Comparison of ENCODE assay signal across 14 mouse cellular contexts in the genomic region with DNA sequence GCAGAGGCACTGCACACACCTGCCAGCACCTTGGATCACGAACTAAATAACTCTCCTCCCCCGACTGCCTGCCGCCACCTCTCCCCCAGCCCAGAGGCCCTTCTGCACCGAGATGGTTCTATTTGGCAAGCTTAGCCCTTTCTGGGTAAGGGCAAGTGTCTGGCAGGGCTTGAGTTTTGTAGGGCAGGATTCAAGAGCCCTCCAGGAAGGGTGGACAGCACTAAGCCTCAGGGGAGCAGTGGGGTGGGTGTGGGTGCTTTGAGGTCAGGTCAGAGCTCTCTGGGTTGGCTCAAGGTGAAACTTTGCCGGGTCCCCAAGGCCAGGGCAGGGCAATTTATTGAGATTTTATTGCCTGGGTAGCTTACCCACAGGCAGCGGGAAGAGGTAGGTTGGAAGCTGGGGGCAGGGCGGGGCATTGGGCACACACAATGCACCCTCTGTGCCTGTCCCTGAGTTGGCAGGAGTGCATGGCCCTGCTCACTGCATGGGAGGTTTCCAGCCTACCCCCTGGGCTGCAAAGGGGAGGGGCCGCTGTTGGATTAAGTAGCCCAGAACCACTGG. TPM values are rescaled to one million over a fixed set of nuclear protein-coding genes. Genes with fewer than 3 reads are reported as not detected.
DNase-seq lines count a peak whose midpoint lies in the region; ATAC-seq and TF ChIP-seq lines count a peak whose summit lies in the region.
"Had no signal": no experiment of that assay in that cellular context is flagged by ENCODE, and none has a peak within 500 bp of the region (broad histone marks: within the 10 kb centered on the region; RNA-seq: fewer than 3 reads in every experiment).

No protein-coding gene starts in this region.

- intact Hi-C loops in heart, adult 2 months (cut with DNase I): no loop called here

- H3K4me3 ChIP-seq in limb, embryonic 13.5 days: no peak overlapping the region
- no peak overlapping the region for H3K4me3 ChIP-seq in heart, adult 2 months
- H3K4me3 ChIP-seq: forebrain, embryonic 10.5 days; liver, embryonic 13.5 days; midbrain, embryonic 15.5 days; neural tube, embryonic 15.5 days had no signal

- H3K4me1 ChIP-seq in limb, embryonic 13.5 days: peaks cover 42% of the 10 kb centered on the region
- peaks cover 4% of the 10 kb centered on the region for H3K4me1 ChIP-seq in heart, adult 2 months (ENCODE audit: control insufficient read depth, insufficient read depth, low read length)

- TF ChIP-seq EP300 in heart, adult 2 months (IDR thresholded peaks at IDR 0.05; ENCODE audit: insufficient read depth, low read depth, low read length): no peak

- H3K4me2 ChIP-seq in limb, embryonic 13.5 days (replicated peaks): no peak overlapping the region
- H3K4me2 ChIP-seq: liver, embryonic 13.5 days; midbrain, embryonic 15.5 days; neural tube, embryonic 15.5 days had no signal

- ATAC-seq in limb, embryonic 13.5 days (ENCODE audit: low FRiP score, low read depth): 0 out of 2 replicates have a peak, but pooled peaks have one; percentile 17
- ATAC-seq: midbrain, embryonic 15.5 days had no signal

- H3K27ac ChIP-seq in limb, embryonic 13.5 days: peak overlapping the region; percentile 3; the same call in 1 of the 2 replicates
- H3K27ac ChIP-seq in heart, adult 2 months: no peak overlapping the region
- H3K27ac ChIP-seq: forebrain, embryonic 10.5 days; liver, embryonic 13.5 days; midbrain, embryonic 15.5 days; neural tube, embryonic 15.5 days had no signal

- no peaks in the 10 kb centered on the region for H3K79me2 ChIP-seq in heart, adult 2 months (replicated peaks; ENCODE audit: control insufficient read depth, insufficient read depth, low read length)

- H3K36me3 ChIP-seq in limb, embryonic 13.5 days: no peaks in the 10 kb centered on the region
- H3K36me3 ChIP-seq in heart, adult 2 months (ENCODE audit: control insufficient read depth, insufficient read depth, low read length): no peaks in the 10 kb centered on the region
- H3K36me3 ChIP-seq: forebrain, embryonic 10.5 days; liver, embryonic 13.5 days; midbrain, embryonic 15.5 days; neural tube, embryonic 15.5 days had no signal

- peaks cover 66% of the 10 kb centered on the region for H3K27me3 ChIP-seq in limb, embryonic 13.5 days
- peaks cover 3% of the 10 kb centered on the region for H3K27me3 ChIP-seq in heart, adult 2 months (ENCODE audit: control insufficient read depth, insufficient read depth, low read length)

- TF ChIP-seq CTCF in heart, adult 2 months (IDR thresholded peaks at IDR 0.05): no peak

- peak; percentile 45 to 68 for DNase-seq in frontal cortex, postnatal 36 days (ENCODE audit: low spot score in 2 of 2)
- no peak for DNase-seq in frontal cortex, postnatal 25 days (ENCODE audit: low spot score in 2 of 2)
- DNase-seq in right cerebral cortex, adult 18-20 months: peak; percentile 73
- no peak for DNase-seq in right cerebral cortex, postnatal 4 days
- DNase-seq in adrenal gland, postnatal 14 days: no peak
- DNase-seq in spleen, adult 12 weeks (ENCODE audit: low spot score): no peak
- DNase-seq in heart, adult 2 months: no peak
- DNase-seq: heart, postnatal 4 days; liver, embryonic 13.5 days had no signal

- TF ChIP-seq POLR2A in heart, adult 2 months (IDR thresholded peaks at IDR 0.05; ENCODE audit: insufficient read depth, low read depth, low read length): no peak

- no peaks in the 10 kb centered on the region for H3K9me3 ChIP-seq in limb, embryonic 13.5 days
- H3K9me3 ChIP-seq: forebrain, embryonic 10.5 days; liver, embryonic 13.5 days; midbrain, embryonic 15.5 days; neural tube, embryonic 15.5 days had no signal

- no peak overlapping the region for H3K9ac ChIP-seq in limb, embryonic 13.5 days
- H3K9ac ChIP-seq in heart, adult 2 months (ENCODE audit: low read depth, low read length): no peak overlapping the region
- H3K9ac ChIP-seq: liver, embryonic 13.5 days; midbrain, embryonic 15.5 days; neural tube, embryonic 15.5 days had no signal

- WGBS in limb, embryonic 13.5 days: 24% methylated on average over 8 of the region's 8 CpGs
- 54% methylated on average over 8 of the region's 8 CpGs for WGBS in heart, adult 2 months

RNA-seq across cellular contexts. Expression of gene Stard3, which starts 4.4 kb away (rescaled TPM):
- polyA plus RNA-seq in limb, embryonic 13.5 days (2015; fragmentation: Nextera tagmentation; extraction: Ambion mirVana): 41.9 and 43.2 TPM in 2 replicates
- 21.5 and 22.7 TPM in 2 replicates for total RNA-seq in adrenal gland, postnatal 14 days (2021)
- total RNA-seq in heart, adult 2 months (2021): 10 to 100 TPM; 19.0 to 24.3 TPM
- polyA plus RNA-seq in heart, adult 2 months (2012; rRNA removed): 58.3 and 62.3 TPM in 2 replicates

RNA-seq across cellular contexts. Expression of gene Ppp1r1b, which starts 5.5 kb away (rescaled TPM):
- 1.5 and 1.9 TPM in 2 replicates for polyA plus RNA-seq in limb, embryonic 13.5 days (2015; fragmentation: Nextera tagmentation; extraction: Ambion mirVana)
- 0.63 and 0.68 TPM in 2 replicates for total RNA-seq in adrenal gland, postnatal 14 days (2021)
- 1 to 10 TPM; 2.6 to 5.3 TPM for total RNA-seq in heart, adult 2 months (2021)
- 15.8 and 16.2 TPM in 2 replicates for polyA plus RNA-seq in heart, adult 2 months (2012; rRNA removed)

RNA-seq across cellular contexts. Expression of gene Neurod2, which starts 24.3 kb away (rescaled TPM):
- not detected in 2 replicates for polyA plus RNA-seq in limb, embryonic 13.5 days (2015; fragmentation: Nextera tagmentation; extraction: Ambion mirVana)
- 0.15 TPM in 1 of 2 replicates, not detected in the other for total RNA-seq in adrenal gland, postnatal 14 days (2021)
- not detected for total RNA-seq in heart, adult 2 months (2021)
- not detected in 2 replicates for polyA plus RNA-seq in heart, adult 2 months (2012; rRNA removed)
- total RNA-seq: heart, postnatal 4 days had no signal
- polyA plus RNA-seq: gonadal fat pad, adult 2 months; liver, embryonic 13.5 days had no signal

RNA-seq across cellular contexts. Expression of gene Tcap, which starts 29.9 kb away (rescaled TPM):
- 11.3 and 12.9 TPM in 2 replicates for polyA plus RNA-seq in limb, embryonic 13.5 days (2015; fragmentation: Nextera tagmentation; extraction: Ambion mirVana)
- total RNA-seq in adrenal gland, postnatal 14 days (2021): 0.48 and 0.53 TPM in 2 replicates
- total RNA-seq in heart, adult 2 months (2021): 1,000 to 10,000 TPM; 1,095 to 3,136 TPM
- polyA plus RNA-seq in heart, adult 2 months (2012; rRNA removed): 1,250 and 1,827 TPM in 2 replicates
- polyA plus RNA-seq: midbrain, embryonic 15.5 days had no signal

RNA-seq across cellular contexts. Expression of gene Pnmt, which starts 32.5 kb away (rescaled TPM):
- 1.4 and 1.6 TPM in 2 replicates for polyA plus RNA-seq in limb, embryonic 13.5 days (2015; fragmentation: Nextera tagmentation; extraction: Ambion mirVana)
- total RNA-seq in adrenal gland, postnatal 14 days (2021): 687 and 769 TPM in 2 replicates
- total RNA-seq in heart, adult 2 months (2021): 1 to 10 TPM in 1 of 2 experiments, under 1 TPM in 1; 0.91 to 1.5 TPM
- polyA plus RNA-seq in heart, adult 2 months (2012; rRNA removed): 1.6 and 2.6 TPM in 2 replicates
- total RNA-seq: heart, postnatal 4 days had no signal
- polyA plus RNA-seq: forebrain, embryonic 10.5 days; liver, embryonic 13.5 days had no signal

Comparison
In these comparisons a context has a peak if more than half of its experiments do, and no peak if none do; other contexts are left out.
1. DNase-seq: peak in frontal cortex, postnatal 36 days (2 of 2) and right cerebral cortex, adult 18-20 months (single experiment); none in frontal cortex, postnatal 25 days (0 of 2), right cerebral cortex, postnatal 4 days (single experiment), adrenal gland, postnatal 14 days (single experiment), spleen, adult 12 weeks (single experiment) and heart, adult 2 months (0 of 2).